Mouse (Mus musculus) lung, postnatal 4 days (tissue): ENCODE measurements at regions not wholly inside any gene's neighbourhood (a gene's known extent, or its start where the extent isn't known, plus 50 kb on each side); places are given as distances from the start of the nearest gene placed in this dataset.

ENCODE experiments used
- DNase-seq, 2 experiments: peaks; one replicate each; pipeline ENCODE4 v3.0.0; 2021

DNA sequence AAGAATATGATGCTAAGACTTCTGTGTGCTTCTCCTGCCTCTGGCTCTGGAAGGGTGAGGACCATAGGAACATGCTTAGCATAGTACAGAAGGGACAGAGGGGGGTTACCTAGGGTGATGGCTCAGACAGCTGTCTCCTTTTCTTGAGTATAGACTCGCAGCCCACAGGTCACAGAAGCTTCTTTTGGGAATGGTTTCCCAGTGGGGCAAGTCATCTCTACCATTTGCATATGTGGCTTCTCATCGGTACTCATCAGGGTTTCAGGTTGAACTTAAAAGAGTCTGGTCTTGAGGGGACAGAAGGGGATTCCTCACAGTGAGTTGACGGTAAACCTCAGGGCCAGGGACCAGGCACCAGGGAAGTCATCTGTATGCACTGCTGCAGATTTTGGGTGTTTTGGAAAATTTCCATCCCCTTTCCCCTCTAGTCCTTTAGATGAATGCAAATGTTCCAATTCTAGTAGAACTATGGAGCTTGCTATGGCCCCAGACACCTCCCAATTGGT lies 223.4 kb upstream of the Id2 start:
- no peak for DNase-seq

- no peak for DNase-seq
These were observed 222.9 kb upstream of the Id2 start for GRCm38 (mm10) chr12:25319846-25320245.

GRCm38 (mm10) chr12:25318072-25318671 lies 221.2 kb upstream of the Id2 start:
- no peak for DNase-seq

DNA sequence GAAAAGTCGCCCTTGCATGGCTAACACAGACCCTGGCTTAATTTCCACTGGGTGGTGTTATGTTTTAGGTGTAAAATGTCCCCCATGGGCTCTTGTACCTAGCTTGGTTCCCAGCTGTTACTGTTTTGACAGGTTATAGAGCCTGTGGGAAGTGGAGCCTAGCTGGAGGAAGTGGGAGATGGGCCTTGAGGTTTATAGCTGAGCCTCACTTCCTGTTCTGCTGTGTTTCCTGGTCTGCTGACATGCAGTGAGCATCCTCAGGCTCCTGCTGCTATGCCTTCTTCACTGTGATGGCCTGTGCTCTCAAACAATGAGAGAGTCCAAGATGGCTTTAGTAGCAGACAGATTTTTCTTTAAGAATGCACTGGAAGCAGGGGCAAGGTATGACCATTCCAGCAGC lies 219.0 kb upstream of the Id2 start:
- no peak for DNase-seq

DNA sequence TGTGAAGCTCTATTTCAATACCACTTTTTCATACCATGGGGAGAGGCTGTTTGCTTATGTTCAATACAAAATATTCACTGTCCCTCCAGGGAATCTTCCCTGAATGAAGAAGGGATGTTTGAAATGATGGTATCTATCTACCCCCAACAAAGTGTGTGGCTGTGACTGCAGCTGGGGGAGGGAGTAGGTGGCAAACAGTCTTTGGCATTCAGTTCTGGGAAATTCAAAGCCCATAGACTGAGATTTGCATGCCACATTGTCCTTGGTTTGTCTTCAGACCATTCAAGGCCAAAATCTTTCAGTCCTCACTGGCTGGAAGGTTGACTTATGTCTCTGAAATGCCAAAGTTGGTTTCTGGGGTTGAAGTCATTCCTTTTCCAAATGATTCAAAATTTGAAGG lies 216.3 kb upstream of the Id2 start:
- DNase-seq: no peak

DNA sequence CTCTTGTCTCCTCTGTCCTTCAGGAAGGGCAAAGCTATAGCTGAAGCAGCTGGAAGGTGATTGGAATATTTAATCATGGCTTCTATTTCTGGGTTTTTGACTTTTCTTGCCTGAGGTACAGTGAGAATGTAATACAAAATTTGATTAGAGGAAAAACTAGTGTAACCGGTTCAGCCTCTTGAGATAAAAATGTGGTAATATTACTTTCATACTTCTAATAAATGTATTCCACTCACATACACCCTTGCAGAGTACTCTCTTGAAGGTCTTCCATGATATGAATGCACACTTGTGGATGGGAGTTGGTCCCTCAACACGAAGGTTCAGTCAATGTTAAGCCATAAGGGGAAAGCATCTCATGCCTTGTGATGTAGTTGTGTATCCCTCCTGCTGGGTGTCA lies 215.4 kb upstream of the Id2 start:
- no peak for DNase-seq

DNA sequence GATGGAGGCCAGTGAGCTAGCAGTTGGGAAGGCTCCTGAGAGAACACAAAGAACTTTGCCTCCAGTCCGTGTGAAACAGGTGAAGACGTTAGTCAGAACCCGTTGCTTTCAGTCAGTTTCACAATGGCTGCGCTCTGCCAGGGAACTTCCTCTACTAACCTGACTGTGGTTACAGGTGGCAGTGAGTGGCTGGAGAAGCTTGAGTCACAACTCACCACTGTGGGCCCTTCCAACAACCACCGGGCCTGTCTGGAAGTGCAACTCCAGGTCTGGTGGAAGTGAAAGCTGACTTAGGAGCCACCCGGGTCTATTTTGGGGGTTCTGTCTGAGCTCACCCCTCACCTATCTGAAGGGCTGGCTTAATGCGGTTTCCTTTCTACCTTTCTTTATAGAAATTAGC lies 214.8 kb upstream of the Id2 start:
- DNase-seq: peak in 1 of 2 experiments; percentile 31

DNA sequence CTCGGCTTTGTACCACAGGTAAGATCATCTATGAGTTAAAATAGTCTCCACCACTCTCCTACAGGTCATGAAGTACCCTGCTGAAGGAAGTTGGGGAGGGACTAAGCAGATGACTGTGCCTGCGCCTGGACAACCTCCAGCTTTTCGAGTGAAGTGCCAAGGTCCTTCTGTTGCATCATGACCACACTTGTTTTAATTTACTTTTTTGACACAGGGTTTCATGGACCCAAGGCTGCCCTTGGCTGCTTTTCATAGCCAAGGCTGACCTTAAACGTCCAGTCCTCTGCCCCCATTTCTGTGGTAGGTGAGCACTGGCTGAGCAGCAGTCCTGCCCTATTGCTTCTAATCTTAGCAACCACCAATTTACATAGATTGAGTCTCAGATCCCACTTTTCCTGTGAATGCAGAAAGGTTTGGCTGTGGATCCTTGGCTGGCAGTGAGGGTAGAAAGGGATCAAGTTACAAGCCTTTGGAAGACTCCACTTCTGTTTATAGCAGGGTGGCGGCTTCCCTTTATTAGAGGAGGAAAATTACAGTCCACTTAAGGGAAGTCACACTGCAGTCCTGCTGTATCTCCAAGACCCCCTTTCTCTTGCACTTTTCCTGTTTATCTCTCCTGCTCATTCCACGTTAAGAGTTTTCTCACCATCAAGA lies 213.5 kb upstream of the Id2 start:
- peak; percentile 63 to 77 for DNase-seq

DNA sequence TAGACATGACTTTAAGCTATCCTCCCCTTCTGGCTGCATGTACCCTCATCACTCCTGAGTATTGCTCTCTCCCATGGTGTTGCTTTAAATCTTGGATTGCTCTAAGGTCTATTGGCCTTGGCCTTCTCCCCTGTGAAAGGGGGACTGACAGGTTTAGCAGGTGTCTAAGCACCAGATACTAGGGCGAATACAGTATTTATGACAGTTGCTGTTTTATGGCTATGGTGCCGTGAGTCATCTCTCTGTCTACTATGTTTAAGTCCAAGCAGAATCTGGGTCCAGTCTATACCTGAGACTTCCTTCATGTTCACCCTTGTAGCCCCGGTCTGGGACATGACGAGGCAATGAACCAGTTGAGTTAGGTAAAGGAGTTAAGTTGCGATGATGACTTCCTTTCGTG lies 212.3 kb upstream of the Id2 start:
- DNase-seq: no peak

DNA sequence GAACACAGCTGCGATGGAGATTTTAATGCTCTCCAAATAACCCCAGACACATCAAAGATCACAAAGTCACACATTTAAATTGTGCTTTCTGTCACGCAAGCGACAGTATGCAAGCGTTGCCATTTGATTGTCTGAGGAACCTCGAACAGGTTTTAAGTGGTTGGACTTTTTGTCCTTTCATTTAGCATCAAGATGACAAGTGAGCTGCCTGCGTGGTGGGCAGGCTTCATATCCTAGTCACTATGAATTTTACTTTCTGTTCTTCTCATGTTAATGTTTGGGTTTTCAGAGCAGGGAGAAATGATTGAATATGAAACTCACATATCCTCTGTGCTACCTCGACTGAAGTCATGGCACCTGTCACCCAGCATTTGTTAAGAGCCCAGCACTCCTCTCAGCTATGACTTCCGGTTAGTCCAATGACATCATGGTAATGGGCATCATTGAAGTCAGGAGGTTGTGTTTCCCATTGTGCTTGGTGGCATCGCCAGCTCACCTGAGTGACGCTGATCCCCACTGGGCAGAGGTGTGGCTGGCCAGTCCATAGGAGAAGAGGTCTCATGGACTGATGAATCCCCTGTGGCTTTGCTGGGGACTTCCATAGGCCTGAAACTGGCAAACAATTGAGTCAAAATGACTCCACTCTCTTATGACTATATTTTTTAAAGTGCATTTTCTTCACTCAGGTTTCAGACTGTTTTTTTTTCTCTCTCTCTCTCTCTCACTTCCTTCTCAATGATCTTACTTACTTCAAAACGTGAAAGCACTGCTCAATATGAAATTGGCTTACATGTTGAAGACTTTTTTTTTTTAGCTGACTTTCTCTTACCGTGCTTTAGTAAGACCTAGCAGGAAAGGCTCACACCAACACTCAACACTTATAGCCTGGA lies 209.1 kb upstream of the Id2 start:
- no peak for DNase-seq

GRCm38 (mm10) chr12:25304820-25305511 lies 208.0 kb upstream of the Id2 start:
- DNase-seq: no peak

- peak; percentile 37 to 41 for DNase-seq
These were observed 206.6 kb upstream of the Id2 start for GRCm38 (mm10) chr12:25303500-25304050.

DNA sequence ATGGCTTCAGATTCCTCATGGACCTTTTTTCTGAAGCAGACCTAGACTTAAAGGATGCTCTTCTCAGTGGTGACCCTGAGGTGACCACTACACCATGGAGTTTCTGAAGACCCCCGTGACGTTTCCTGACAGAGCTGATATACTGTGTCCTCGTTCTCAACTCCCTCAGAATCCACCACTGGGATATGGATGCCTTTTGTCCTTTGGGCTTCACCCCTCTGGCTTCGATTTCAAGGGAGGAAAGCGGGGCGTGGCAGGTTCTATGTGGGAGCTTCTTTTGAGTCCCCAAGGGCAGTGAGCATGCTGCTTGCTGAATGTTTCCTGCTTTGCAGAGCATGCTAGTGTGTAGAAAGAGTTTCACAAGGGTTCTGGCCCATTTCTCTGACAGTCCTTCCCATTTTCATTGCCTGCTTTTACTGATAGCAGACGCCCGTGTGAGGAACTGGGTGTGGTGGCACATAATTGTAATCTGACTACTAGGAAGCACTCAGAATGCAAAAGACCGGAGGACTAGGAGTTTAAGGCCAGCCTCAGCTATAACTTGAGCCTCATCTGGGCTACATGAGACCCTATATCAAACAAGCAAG lies 204.0 kb upstream of the Id2 start:
- DNase-seq: peak in 1 of 2 experiments; percentile 34

- no peak for DNase-seq
These were observed 202.9 kb upstream of the Id2 start for GRCm38 (mm10) chr12:25299603-25300471.

GRCm38 (mm10) chr12:25298766-25299165 lies 201.8 kb upstream of the Id2 start:
- DNase-seq: no peak

DNA sequence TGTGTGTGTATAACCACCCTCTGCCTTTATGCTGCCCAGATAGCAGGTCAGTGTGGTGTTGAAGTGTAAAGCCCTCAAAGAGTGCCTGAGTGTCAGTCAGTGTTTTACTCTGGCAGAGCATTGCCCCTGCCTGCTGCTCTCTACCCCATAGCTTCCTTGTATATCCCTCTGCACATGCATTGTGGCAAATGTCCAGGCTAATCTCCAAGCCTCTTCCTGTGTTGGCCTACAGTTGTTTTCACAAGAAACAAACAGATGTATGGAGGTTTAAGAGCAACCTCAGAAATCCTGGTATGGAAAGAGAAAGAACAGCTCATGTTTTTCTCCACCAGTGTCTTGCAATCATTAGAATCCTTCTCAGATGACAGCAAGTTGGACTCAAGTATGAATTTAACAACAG lies 201.0 kb upstream of the Id2 start:
- no peak for DNase-seq

GRCm38 (mm10) chr12:25296648-25297047 lies 199.7 kb upstream of the Id2 start:
- DNase-seq: no peak

- DNase-seq: no peak
These were observed 197.5 kb upstream of the Id2 start for GRCm38 (mm10) chr12:25294179-25295025.

GRCm38 (mm10) chr12:25293470-25294178 lies 196.7 kb upstream of the Id2 start:
- peak in 1 of 2 experiments; percentile 41 for DNase-seq

DNA sequence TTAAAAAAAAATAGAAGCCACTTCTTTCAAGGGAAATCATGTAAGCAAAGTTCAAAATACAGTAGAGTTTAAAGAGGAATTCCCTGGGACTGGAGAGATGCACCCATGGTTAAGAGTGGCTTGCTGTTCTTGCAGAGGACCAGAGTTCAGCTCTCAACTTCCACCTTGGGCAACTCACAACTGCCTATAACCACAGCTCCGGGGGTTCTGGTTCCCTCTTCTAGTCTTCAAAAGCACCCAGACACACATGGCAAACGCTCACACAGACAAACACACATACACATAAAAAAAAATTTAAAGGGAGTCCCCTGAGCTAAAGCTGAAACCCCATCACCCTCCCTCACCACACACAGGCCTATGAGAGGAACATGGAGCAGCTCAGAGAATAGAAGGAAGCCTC lies 192.4 kb upstream of the Id2 start:
- DNase-seq: no peak
